Mouse (Mus musculus) kidney, postnatal 4 days (tissue): ENCODE measurements around the gene Brap.
"Not testable (repeated sequence)": the region's sequence is repeated elsewhere in the genome, so short reads cannot be mapped to it uniquely, and the experiment has no call there.

Experiments
- DNase-seq, 2 experiments: peaks; one replicate each; pipeline ENCODE4 v3.0.0; 2021; ENCODE audit warnings: mixed read lengths in 2 of 2

Brap gene

DNA sequence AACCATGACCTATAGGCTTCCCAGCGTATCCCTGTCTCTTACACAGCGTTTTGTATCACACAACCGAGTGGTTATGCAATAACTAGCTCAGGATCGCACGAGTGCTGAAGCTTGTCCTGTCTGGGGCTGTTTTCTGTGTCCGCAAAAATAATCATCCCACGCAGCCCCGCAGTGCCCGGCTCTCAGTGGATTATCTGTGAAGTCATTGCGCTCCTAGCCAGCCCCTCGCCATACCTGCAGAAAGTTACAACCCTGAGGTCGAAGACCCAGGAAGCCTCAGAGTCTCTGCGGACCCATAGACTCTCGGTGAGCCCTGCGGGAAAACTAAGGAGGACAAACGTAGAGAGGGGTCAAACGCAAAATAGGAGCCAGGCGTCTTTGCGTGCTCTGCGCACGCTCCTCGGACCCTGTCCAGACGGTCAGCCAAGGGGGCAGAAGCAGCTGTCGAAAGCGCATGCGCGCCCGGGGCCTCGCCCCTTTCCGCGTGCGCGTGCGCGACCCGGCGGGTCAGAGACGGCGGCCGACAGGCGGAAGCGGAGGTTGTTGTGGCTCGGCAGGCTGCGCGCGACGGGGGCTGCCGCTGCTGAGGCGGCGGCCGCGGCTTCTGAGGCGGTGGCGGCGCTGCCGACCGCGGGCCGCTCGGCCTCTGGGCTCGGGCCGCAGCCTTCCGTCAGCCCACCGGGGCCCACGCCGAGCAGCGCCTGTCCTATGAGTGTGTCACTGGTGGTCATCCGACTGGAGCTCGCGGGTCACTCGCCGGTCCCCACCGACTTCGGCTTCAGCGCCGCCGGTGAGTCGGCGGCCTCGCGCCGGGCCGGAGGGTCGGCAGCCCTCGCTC is at the start of gene Brap, which contains the start of gene Acad10:
TSS of gene Brap (plus strand) at position 505 of the 838 bp plus-strand sequence.
TSS of gene Acad10 (minus strand) at position 456 of the 838 bp plus-strand sequence.
- peak; percentile 95 to 97 for DNase-seq

- no peak for DNase-seq
These were observed 48.3 kb upstream of the Brap start for GRCm38 (mm10) chr5:121612036-121612435.

GRCm38 (mm10) chr5:121614921-121615320 is 45.4 kb upstream of the Brap start:
- DNase-seq = not testable (repeated sequence)

- DNase-seq = peak; percentile 89 to 93
These were observed 41.5 kb upstream of the Brap start, which contains the start of gene Acad12 for GRCm38 (mm10) chr5:121618592-121619513. TSS of gene Acad12 (minus strand) at chr5:121618938.

DNA sequence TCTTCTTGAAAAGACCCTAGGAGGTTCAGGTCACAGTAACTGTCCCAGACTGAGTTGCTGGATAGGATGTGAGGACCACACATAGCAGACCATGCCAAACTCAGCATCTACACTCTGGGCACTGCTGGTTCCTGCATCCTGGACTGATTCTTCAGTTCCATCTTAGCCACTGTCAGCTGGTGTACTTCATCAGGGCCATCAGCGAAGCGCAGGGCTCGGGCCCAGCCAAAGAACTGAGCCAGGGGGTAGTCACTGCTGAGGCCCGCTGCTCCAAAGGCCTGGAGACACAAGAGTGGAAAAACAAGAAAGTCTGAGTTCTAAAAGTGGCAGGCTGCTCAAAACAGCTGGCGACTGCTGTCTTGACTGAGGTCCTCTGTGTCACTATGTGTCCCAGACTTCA is 39.3 kb upstream of the Brap start:
- DNase-seq = no peak

GRCm38 (mm10) chr5:121623241-121623640 is 37.1 kb upstream of the Brap start:
- DNase-seq = no peak

DNA sequence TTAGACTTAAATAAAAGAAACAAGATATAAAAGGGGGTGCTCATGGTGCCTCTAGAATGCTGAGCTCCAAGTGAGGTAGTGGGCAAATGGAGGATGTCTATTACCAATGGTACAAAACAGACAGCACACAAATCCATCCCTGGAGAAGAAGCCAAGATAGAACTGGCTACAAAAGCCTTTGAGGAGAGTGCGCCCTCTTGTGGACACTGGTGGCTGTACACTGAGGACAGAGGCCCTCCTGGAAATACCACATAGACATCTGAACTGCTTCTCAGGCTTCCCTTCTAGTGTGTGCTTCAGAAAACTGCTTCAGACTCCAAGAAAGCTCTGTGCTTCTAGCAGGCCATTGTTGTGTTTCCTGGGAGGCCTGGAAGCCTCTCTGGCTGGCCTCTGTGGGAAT is 32.5 kb upstream of the Brap start:
- peak; percentile 87 to 88 for DNase-seq

GRCm38 (mm10) chr5:121631106-121631647 is 29.2 kb upstream of the Brap start:
- DNase-seq = peak; percentile 41 to 50

DNA sequence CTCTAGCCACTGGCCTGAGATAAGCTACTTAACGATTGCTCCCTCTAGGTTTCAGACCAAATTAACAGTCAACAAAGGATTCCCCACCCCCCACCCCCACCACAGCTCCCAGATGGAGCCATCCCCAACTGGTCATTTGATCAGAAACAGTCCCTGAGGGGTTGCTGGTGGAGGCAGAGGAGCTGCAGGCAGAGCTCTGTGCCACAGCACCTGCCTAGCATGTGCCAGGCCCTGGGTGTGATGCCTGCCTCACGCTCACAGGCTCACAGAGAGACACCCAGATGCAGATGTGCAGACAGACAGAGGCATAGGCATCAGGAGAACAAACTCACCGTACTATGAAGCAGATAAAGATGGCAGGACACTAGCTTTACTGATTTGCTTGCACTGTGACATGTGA is 27.6 kb upstream of the Brap start:
- DNase-seq = no peak

DNA sequence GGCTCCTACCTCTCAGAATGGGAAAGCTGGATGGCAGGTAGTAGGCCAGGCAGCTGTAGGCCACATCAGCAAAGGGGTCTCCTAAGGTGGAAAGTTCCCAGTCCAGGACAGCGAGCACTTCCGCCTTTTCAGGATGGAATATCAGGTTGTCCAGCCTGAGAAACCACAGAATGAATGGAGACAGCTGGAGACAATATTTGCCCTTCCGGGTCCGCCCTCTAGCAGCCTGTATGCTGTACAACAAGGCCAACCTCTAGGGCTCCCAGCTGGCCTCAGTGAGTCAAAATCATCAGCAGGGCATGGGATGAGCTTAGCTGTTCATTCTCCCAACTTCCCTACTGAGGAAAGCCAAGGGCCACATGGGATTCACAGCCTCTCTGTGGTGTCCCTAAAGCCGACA is 25.7 kb upstream of the Brap start:
- no peak for DNase-seq

- no peak for DNase-seq
These were observed 23.1 kb upstream of the Brap start for GRCm38 (mm10) chr5:121637296-121637695.

GRCm38 (mm10) chr5:121639601-121640000 is 20.8 kb upstream of the Brap start:
- no peak for DNase-seq

DNA sequence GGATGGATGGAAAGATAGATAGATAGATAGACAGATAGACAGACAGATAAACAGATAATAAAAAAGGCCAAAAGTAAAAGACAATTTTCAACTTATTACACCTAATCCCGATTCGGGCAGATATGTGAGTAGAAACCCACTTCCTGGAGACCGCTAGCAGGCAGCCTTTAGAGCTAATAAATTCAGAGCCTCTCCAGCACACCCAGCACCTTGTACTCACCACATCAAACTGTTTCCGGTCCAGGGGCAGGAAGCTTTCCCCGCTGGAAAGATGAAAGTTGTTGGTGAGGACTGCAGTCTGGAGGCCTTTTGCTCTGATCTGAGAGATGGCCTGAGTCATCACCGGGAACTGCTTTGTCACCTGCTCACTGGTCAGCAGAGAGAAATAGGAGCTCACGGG is 11.2 kb upstream of the Brap start:
- DNase-seq = no peak

DNA sequence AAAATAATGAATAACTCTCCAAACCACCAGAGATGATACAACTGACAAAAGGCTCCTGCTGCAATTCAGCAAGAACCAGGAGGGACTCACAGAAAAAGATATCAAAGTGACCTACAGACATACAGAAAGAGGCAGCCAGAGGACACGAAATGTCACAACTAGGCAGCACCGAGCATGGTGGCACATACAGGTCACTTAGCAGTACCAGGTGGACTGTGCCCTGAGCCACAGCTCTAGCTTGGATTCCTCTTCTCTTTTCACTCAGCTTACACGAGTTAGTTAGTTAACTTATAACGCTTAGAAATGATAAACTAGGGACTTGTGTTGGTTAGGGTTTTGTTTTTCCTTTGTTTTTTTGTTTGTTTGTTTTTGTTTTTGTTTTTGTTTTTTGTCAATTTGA is 5.8 kb upstream of the Brap start:
- DNase-seq = peak in 1 of 2 experiments; percentile 12

- DNase-seq = not testable (repeated sequence)
These were observed 3.5 kb upstream of the Brap start for GRCm38 (mm10) chr5:121656866-121657265.

GRCm38 (mm10) chr5:121657656-121658055 is 2.7 kb upstream of the Brap start:
- DNase-seq = not testable (repeated sequence)

- no peak for DNase-seq
These were observed 513 bp downstream of the Brap start for GRCm38 (mm10) chr5:121660897-121661254.

DNA sequence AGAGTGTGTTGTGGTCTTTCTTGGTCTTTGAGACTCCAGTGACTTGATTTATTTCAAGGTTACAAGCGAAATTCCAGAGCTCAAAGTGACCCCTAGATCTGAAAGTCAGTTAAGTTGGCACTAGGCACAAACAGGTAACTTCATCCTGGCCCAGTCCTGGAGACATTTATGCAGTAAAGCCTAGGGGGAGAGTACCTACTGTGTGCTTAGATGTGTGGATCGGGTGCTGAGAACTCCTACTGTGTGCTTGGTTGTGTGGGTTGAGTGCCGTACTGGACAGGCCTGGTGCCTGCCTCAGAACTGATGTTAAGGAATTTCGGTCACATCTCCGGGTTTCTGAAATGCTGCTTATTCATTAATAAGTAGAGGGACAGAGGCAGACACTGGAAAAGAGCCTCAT is 1.1 kb downstream of the Brap start:
- DNase-seq = no peak

DNA sequence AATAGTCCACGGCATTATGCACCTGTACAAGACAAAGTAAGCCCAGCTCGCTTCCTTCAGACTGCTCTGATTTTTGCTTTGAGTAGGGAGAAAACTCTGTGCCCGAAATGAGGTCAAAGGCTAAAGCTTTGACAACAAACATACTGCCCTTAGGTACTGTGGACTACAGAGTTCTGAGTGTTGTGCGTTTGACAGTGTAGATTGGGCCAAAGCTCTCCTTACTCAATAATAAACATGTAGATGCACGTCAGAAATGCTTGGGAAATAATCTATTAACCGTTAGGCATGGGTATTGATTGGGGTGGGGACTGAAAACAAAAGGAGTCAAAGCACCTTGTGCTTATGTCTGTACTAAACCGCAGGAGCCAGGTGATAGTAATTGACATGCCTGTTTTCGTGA is 3.1 kb downstream of the Brap start:
- DNase-seq = no peak

- DNase-seq = no peak
These were observed 3.7 kb downstream of the Brap start for GRCm38 (mm10) chr5:121664078-121664477.

- DNase-seq = no peak
These were observed 4.6 kb downstream of the Brap start for GRCm38 (mm10) chr5:121664971-121665370.

- DNase-seq = no peak
These were observed 6.7 kb downstream of the Brap start for GRCm38 (mm10) chr5:121667067-121667466.

DNA sequence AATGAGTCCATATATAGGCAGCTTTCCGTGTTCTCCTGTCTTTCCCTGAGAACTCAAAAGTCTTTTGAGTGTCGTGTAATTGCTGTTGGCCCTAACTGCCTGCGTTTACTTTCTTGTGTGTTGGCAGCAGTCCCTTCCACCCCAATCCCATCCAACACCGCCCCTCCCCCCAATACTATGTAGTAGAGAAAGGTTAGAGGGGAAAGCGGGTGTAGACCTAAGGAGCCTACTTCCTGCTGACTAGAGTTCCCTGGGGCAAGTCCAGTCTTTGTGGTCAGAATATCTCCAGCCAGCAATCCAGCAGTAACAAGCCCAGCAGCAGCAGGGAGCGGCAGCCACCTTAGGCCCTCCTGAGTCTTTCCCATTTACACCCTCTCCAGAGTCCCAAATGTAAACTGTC is 8.0 kb downstream of the Brap start:
- no peak for DNase-seq
